Mouse (Mus musculus) gastrocnemius, adult 2 months (tissue): ENCODE results near the gene Sdc4. TPM values are rescaled to one million over a fixed set of nuclear protein-coding genes. Genes with fewer than 3 reads are reported as not detected.

Source experiments
- DNase-seq: peaks from one replicate; pipeline ENCODE4 v3.0.0; 2022
- H3K27ac ChIP-seq: fragments of 200-600 bp; 2 replicates; pipeline ENCODE4 v1.8.1; 2022; ENCODE audit warnings: mild to moderate bottlenecking
- H3K4me3 ChIP-seq: fragments of 200-600 bp; 2 replicates; pipeline ENCODE4 v1.8.1; 2022; ENCODE audit warnings: mild to moderate bottlenecking, moderate library complexity
- CTCF ChIP-seq: fragments of 200-600 bp; IDR thresholded peaks from 2 replicates; pipeline ENCODE4 v1.8.1; 2022; ENCODE audit warnings: antibody characterized with exemption, mild to moderate bottlenecking, moderate library complexity
- intact Hi-C: fragments of 180-260 bp; cut with DNase I; formaldehyde crosslinking; loops from one replicate; pipeline ENCODE4 v1.15.1; 2025
- total RNA-seq, 2 experiments: library from RNA; stranded (reverse); gene quantifications; 2 replicates each; pipeline ENCODE4 v1.2.3; 2021

Sdc4 gene
- total RNA-seq, 2 experiments from 2014 or later, result 39.8 to 95.4 TPM

GRCm38 (mm10) chr2:164404082-164404990, 39.4 kb downstream of the Sdc4 start:
- TF ChIP-seq CTCF, result no peak
- peak overlapping the region; percentile 62 for H3K27ac ChIP-seq
- H3K4me3 ChIP-seq, result peak overlapping the region; percentile 69
- DNase-seq, result peak; percentile 74
- intact Hi-C loops, result loop anchor here (5.0 kb wide), 1 partner anchor 118 kb away; no protein-coding TSS in a partner anchor

GRCm38 (mm10) chr2:164403396-164404081, 40.1 kb downstream of the Sdc4 start:
- intact Hi-C loops, result loop anchor here (5.0 kb wide), 1 partner anchor 119 kb away; no protein-coding TSS in a partner anchor
- no peak for TF ChIP-seq CTCF
- no peak overlapping the region for H3K27ac ChIP-seq
- H3K4me3 ChIP-seq, result peak overlapping the region; percentile 69
- no peak for DNase-seq

GRCm38 (mm10) chr2:164402906-164403305, 40.8 kb downstream of the Sdc4 start, which contains the start of gene Rbpjl:
Rbpjl (plus strand) TSS chr2:164403141.
- Histone ChIP-seq H3K27ac (no peak within 1 kb of the TSS), H3K4me3 (peak within 1 kb of the TSS; percentile 69)
- TF ChIP-seq CTCF, result no peak; the same call in none of the 2 replicates
- DNase-seq, result peak; percentile 86
- intact Hi-C loops, result loop anchor here (5.0 kb wide), 1 partner anchor 119 kb away; no protein-coding TSS in a partner anchor

- Histone ChIP-seq H3K4me3 (no peak overlapping the region), H3K27ac (no peak overlapping the region)
- intact Hi-C loops, result no loop called here
- no peak for TF ChIP-seq CTCF
- no peak for DNase-seq
These were observed 46.8 kb downstream of the Sdc4 start for GRCm38 (mm10) chr2:164396911-164397310.

GRCm38 (mm10) chr2:164396076-164396475, 47.6 kb downstream of the Sdc4 start:
- intact Hi-C loops, result no loop called here
- Histone ChIP-seq H3K27ac (no peak overlapping the region), H3K4me3 (no peak overlapping the region)
- no peak for TF ChIP-seq CTCF
- no peak for DNase-seq

GRCm38 (mm10) chr2:164393126-164393525, 50.6 kb downstream of the Sdc4 start:
- intact Hi-C loops, result no loop called here
- no peak for DNase-seq
- Histone ChIP-seq H3K4me3 (no peak overlapping the region), H3K27ac (no peak overlapping the region)
- no peak for TF ChIP-seq CTCF

GRCm38 (mm10) chr2:164389499-164389898, 54.2 kb downstream of the Sdc4 start:
- DNase-seq, result peak; percentile 81
- peak; percentile 79 for TF ChIP-seq CTCF
- Histone ChIP-seq H3K4me3 (peak overlapping the region; percentile 70), H3K27ac (no peak overlapping the region)
- intact Hi-C loops, result loop anchor here (5.0 kb wide), 2 partner anchors 257 to 287 kb away; no protein-coding TSS in a partner anchor

GRCm38 (mm10) chr2:164389020-164389419, 54.7 kb downstream of the Sdc4 start, which contains the start of gene Slpi:
Slpi (minus strand) TSS chr2:164389095.
- TF ChIP-seq CTCF, result no peak
- H3K27ac ChIP-seq, result no peak within 1 kb of the TSS
- H3K4me3 ChIP-seq, result peak within 1 kb of the TSS; percentile 70
- no peak for DNase-seq
- intact Hi-C loops, result loop anchor here (5.0 kb wide), 2 partner anchors 257 to 287 kb away; no protein-coding TSS in a partner anchor

GRCm38 (mm10) chr2:164386953-164387352, 56.7 kb downstream of the Sdc4 start:
- Histone ChIP-seq H3K4me3 (no peak overlapping the region), H3K27ac (no peak overlapping the region)
- peak; percentile 62 for TF ChIP-seq CTCF
- intact Hi-C loops, result loop anchor here (5.0 kb wide), 2 partner anchors 255 to 285 kb away; no protein-coding TSS in a partner anchor
- DNase-seq, result peak; percentile 41

- H3K27ac ChIP-seq, result no peak overlapping the region
- no peak for DNase-seq
These were observed 57.5 kb downstream of the Sdc4 start for GRCm38 (mm10) chr2:164385927-164386763.

GRCm38 (mm10) chr2:164383656-164384399, 59.9 kb downstream of the Sdc4 start:
- DNase-seq, result no peak
- Histone ChIP-seq H3K27ac (no peak overlapping the region), H3K4me3 (no peak overlapping the region)
- intact Hi-C loops, result no loop called here
- no peak for TF ChIP-seq CTCF

More at GRCm38 (mm10) chr2:164385927-164386763, 57.5 kb downstream of the Sdc4 start:
- no peak for TF ChIP-seq CTCF
- intact Hi-C loops, result loop anchor here (5.0 kb wide), 2 partner anchors 254 to 284 kb away; no protein-coding TSS in a partner anchor
- no peak overlapping the region for H3K4me3 ChIP-seq
